Mouse (Mus musculus) heart, embryonic 14.5 days (tissue): ENCODE measurements around the gene Olfr1204. TPM values are rescaled to one million over a fixed set of nuclear protein-coding genes. Genes with fewer than 3 reads are reported as not detected.

Experiments used
- ATAC-seq: fragments of 200-750 bp; cut with Nextera tagmentation; 2 replicates; pipeline ENCODE4 v1.8.0; 2017; ENCODE audit warnings: low read depth, moderate TSS enrichment; ENCODE audit not compliant: insufficient number of reproducible peaks, insufficient read depth, low FRiP score
- H3K27ac ChIP-seq, 2 experiments: fragments of 200-500 bp in 1 of 2; fragments of 300-500 bp in 1 of 2; sonication (generic) in 1 of 2; replicated peaks in 1 of 2; 2 replicates each; pipeline ENCODE4 v1.5.1; 2012 to 2014; ENCODE audit warnings: low read depth in 2 of 2, low read length in 2 of 2, control low read depth in 1 of 2, mild to moderate bottlenecking in 1 of 2, mixed read lengths in 1 of 2; ENCODE audit not compliant: control insufficient read depth in 1 of 2, insufficient read depth in 1 of 2
- H3K27me3 ChIP-seq: fragments of 300-500 bp; sonication (generic); 2 replicates; pipeline ENCODE4 v1.6.1; 2014; ENCODE audit warnings: mild to moderate bottlenecking, low read length, control low read depth; ENCODE audit not compliant: control insufficient read depth, insufficient read depth
- H3K36me3 ChIP-seq: fragments of 300-500 bp; sonication (generic); 2 replicates; pipeline ENCODE4 v1.6.1; 2014; ENCODE audit warnings: mild to moderate bottlenecking, control low read depth, low read length, mixed read lengths; ENCODE audit not compliant: control insufficient read depth, insufficient read depth
- H3K4me1 ChIP-seq, 2 experiments: fragments of 200-500 bp in 1 of 2; fragments of 300-500 bp in 1 of 2; sonication (generic) in 1 of 2; 2 replicates each; pipeline ENCODE4 v1.6.1; 2012 to 2014; ENCODE audit warnings: low read length in 2 of 2, control low read depth in 1 of 2, mixed read lengths in 1 of 2; ENCODE audit not compliant: control insufficient read depth in 2 of 2, insufficient read depth in 2 of 2
- H3K4me2 ChIP-seq: fragments of 300-500 bp; sonication (generic); 2 replicates; pipeline ENCODE4 v1.6.1; 2014; ENCODE audit warnings: mild to moderate bottlenecking, low read length
- H3K4me3 ChIP-seq, 2 experiments: fragments of 200-500 bp in 1 of 2; fragments of 300-500 bp in 1 of 2; sonication (generic) in 1 of 2; 2 replicates each; pipeline ENCODE4 v1.5.1; 2012 to 2014; ENCODE audit warnings: low read length in 2 of 2, mild to moderate bottlenecking in 2 of 2, control low read depth in 1 of 2, low read depth in 1 of 2, moderate library complexity in 1 of 2; ENCODE audit not compliant: control insufficient read depth in 1 of 2, insufficient read depth in 1 of 2
- H3K9ac ChIP-seq: fragments of 300-500 bp; sonication (generic); 2 replicates; pipeline ENCODE4 v1.6.1; 2014; ENCODE audit warnings: mild to moderate bottlenecking, low read length
- H3K9me3 ChIP-seq: fragments of 300-500 bp; sonication (generic); 2 replicates; pipeline ENCODE4 v1.6.1; 2016; ENCODE audit warnings: low read length, control low read depth; ENCODE audit not compliant: control insufficient read depth
- WGBS: fragments of 180-500 bp; shearing (Covaris S2); extraction: QIAGEN DNeasy Blood & Tissue Kit; methylation state at CpG from one replicate; pipeline ENCODE4 v1.1.7; 2014; 5-methylcytosine and 5-hydroxymethylcytosine counted together
- polyA plus RNA-seq: library from polyadenylated mRNA; unstranded; fragments of >200 nt; fragmentation: Nextera tagmentation; extraction: Ambion mirVana; gene quantifications from 2 replicates; pipeline ENCODE4 v1.2.1, GENCODE M21; 2014

Gene Olfr1204
- polyA plus RNA-seq: not detected in 2 replicates

DNA sequence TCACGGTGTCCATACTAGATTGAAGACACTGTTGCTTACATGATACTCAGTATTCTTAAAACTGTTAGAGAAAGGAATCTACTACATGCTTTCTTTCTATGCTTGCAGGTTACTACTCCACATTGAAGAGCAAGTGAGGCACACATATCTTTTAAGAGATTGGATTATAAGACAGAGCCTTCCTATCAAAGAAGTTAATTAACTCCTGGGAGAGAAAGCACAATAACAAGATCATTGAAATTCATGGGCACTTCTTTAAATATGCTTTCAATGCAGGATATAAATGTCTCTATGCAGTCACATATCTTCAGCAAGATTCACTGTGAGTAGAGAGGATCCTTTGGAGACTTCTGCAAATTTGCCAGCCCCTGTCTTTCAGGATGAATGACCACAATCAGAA is at the start of gene Olfr1204:
Gene Olfr1204, plus strand, starts transcription at position 301 of the 400 bp plus-strand sequence.
- ATAC-seq: no peak
- WGBS: 83% methylated on average over 1 of the region's 1 CpGs
- H3K9me3 ChIP-seq: no peaks in the 10 kb centered on the region; the same call in 1 of the 2 replicates

DNA sequence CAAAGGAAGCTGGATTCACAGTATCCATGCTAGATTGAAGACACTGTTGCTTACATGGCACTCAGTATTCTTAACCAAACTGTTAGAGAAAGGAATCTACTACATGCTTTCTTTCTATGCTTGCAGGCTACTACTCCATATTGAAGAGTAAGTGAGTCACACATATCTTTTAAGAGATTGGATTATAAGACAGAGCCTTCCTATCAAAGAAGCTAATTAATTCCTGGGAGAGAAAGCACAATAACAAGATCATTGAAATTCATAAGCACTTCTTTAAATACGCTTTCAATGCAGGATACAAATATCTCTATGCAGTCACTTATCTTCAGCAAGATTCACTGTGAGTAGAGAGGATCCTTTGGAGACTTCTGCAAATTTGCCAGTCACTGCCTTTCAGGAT is 34.9 kb upstream of the Olfr1204 start, which contains the start of gene Olfr1202:
Gene Olfr1202, plus strand, starts transcription at position 301 of the 400 bp plus-strand sequence.
- Histone ChIP-seq H3K9ac (no peak within 1 kb of the TSS), H3K9me3 (no peaks in the 10 kb centered on the region), H3K36me3 (no peaks in the 10 kb centered on the region), H3K4me3 (no peak within 1 kb of the TSS), H3K27me3 (no peaks in the 10 kb centered on the region), H3K27ac (no peak within 1 kb of the TSS), H3K4me2 (no peak within 1 kb of the TSS), H3K4me1 (no peaks in the 10 kb centered on the region)
- no peak for ATAC-seq
- WGBS: 72% methylated on average over 1 of the region's 1 CpGs

More for the DNA sequence above, at the start of gene Olfr1204:
- Histone ChIP-seq H3K4me1 (no peaks in the 10 kb centered on the region), H3K27me3 (no peaks in the 10 kb centered on the region), H3K4me2 (no peak within 1 kb of the TSS), H3K9ac (no peak within 1 kb of the TSS), H3K27ac (no peak within 1 kb of the TSS), H3K36me3 (no peaks in the 10 kb centered on the region), H3K4me3 (no peak within 1 kb of the TSS)

DNA sequence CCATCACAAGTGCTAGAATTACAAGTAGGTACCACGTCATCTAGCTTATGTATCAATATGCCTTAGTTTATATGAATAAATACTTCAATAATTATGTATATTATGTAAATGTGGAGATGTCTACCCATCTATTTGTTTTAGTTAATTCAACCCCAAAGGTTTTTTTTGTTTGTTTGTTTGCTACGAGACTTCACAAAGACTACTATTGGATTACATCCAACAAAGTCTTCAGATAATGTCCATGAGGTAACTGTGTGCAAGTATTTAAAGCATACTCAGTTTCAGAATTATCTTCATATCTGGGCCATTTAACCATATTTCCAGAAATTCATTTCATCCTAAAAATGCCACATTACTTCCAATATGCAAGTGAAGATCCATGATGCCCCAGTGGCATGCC is 19.7 kb upstream of the Olfr1204 start, which contains the start of gene Olfr1205:
Gene Olfr1205, plus strand, starts transcription at position 301 of the 400 bp plus-strand sequence.
- no peak within 1 kb of the TSS for H3K4me3 ChIP-seq
- ATAC-seq: no peak
- no peak within 1 kb of the TSS for H3K27ac ChIP-seq
- H3K9ac ChIP-seq: no peak within 1 kb of the TSS
- no peaks in the 10 kb centered on the region for H3K4me1 ChIP-seq
- H3K4me2 ChIP-seq: no peak within 1 kb of the TSS
- no peaks in the 10 kb centered on the region for H3K9me3 ChIP-seq
- no peaks in the 10 kb centered on the region for H3K36me3 ChIP-seq
- WGBS: 76% methylated on average over 2 of the region's 2 CpGs
- no peaks in the 10 kb centered on the region for H3K27me3 ChIP-seq

DNA sequence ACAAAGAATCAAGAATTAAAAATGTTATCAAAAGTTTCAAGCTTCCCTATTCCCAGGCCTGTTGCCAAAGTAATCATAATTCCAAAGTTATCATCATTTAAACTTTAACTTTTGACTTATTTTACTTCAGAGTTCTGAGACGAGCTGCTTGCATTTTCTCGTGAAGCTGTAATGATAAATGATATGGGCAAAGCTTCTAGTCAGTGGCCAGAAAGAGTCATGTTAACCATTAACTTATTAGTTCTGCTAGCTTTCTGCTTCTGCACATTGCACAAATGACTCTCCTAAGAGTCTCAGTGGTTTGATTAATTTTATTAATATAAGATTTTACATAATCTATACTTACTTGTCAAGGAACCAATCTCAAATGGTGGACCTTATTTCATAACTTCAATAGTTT is 10.6 kb upstream of the Olfr1204 start:
- H3K27ac ChIP-seq: no peak overlapping the region
- 78% methylated on average over 2 of the region's 2 CpGs for WGBS
- no peaks in the 10 kb centered on the region for H3K4me1 ChIP-seq
- H3K27me3 ChIP-seq: no peaks in the 10 kb centered on the region
- no peak overlapping the region for H3K4me3 ChIP-seq
- H3K4me2 ChIP-seq: no peak overlapping the region
- ATAC-seq: no peak
- H3K9ac ChIP-seq: no peak overlapping the region
- H3K36me3 ChIP-seq: no peaks in the 10 kb centered on the region
- H3K9me3 ChIP-seq: no peaks in the 10 kb centered on the region

DNA sequence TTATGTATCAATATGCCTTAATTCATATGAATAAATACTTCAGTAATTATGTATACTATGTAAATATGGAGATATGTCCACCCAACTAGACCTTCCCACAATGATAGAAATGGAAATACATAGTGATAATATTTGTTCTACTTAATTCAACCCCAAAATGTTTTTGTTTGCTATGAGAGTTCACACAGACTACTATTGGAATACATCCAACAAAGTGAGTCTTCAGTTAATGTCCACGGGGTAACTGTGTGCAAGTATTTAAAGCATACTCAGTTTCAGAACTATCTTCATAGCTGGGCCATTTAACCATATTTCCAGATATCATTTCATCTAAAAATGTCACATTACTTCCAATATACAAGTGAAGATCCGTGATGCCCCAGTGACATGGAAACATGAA is 13.8 kb downstream of the Olfr1204 start, which contains the start of gene Olfr1206:
Gene Olfr1206, plus strand, starts transcription at position 301 of the 400 bp plus-strand sequence.
- 73% methylated on average over 2 of the region's 2 CpGs for WGBS
- H3K27me3 ChIP-seq: no peaks in the 10 kb centered on the region

DNA sequence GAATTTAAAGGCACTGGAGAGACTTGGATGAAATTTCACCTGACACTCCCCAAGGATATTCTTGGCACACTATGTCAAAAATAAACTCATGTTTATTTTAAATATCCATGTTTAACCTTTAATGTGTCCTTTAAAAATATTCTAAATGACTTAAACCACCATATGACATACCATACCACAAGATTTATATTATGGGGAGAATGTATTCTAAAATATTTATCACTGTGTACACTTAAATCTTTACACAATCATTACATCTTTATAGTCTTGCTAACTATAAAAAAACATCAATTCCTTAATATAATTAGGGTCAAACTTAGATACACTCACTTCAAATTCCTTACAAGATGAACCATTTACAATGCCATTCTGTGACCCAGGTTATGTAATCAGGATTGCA is 53.1 kb downstream of the Olfr1204 start, which contains the start of gene Olfr1208:
Gene Olfr1208, minus strand, starts transcription at position 101 of the 400 bp plus-strand sequence.
- Histone ChIP-seq H3K4me1 (no peaks in the 10 kb centered on the region), H3K9ac (no peak within 1 kb of the TSS), H3K36me3 (no peaks in the 10 kb centered on the region), H3K4me2 (no peak within 1 kb of the TSS), H3K27me3 (no peaks in the 10 kb centered on the region), H3K9me3 (no peaks in the 10 kb centered on the region), H3K4me3 (no peak within 1 kb of the TSS), H3K27ac (no peak within 1 kb of the TSS)
- no peak for ATAC-seq

More for the DNA sequence above, 13.8 kb downstream of the Olfr1204 start, which contains the start of gene Olfr1206:
- Histone ChIP-seq H3K4me3 (no peak within 1 kb of the TSS), H3K4me2 (no peak within 1 kb of the TSS), H3K9ac (no peak within 1 kb of the TSS), H3K4me1 (no peaks in the 10 kb centered on the region), H3K27ac (no peak within 1 kb of the TSS), H3K36me3 (no peaks in the 10 kb centered on the region), H3K9me3 (no peaks in the 10 kb centered on the region)
- no peak for ATAC-seq

Other genes starting within 250 kb of the Olfr1204 start
- not detected in 2 replicates for gene Olfr1191-ps1, start 208.8 kb upstream of the Olfr1204 start, polyA plus RNA-seq
- gene Olfr1192-ps1, start 200.8 kb upstream of the Olfr1204 start, polyA plus RNA-seq: not detected in 2 replicates
- not detected in 2 replicates for gene Olfr1193, start 173.7 kb upstream of the Olfr1204 start, polyA plus RNA-seq
- not detected in 2 replicates for gene Olfr1195, start 160.1 kb upstream of the Olfr1204 start, polyA plus RNA-seq
- gene Olfr1196, start 144.7 kb upstream of the Olfr1204 start, polyA plus RNA-seq: not detected in 2 replicates
- not detected in 2 replicates for gene Olfr1197, start 116.9 kb upstream of the Olfr1204 start, polyA plus RNA-seq
- gene Olfr1198, start 97.9 kb upstream of the Olfr1204 start, polyA plus RNA-seq: not detected in 2 replicates
- not detected in 2 replicates for gene Olfr1199, start 88.8 kb upstream of the Olfr1204 start, polyA plus RNA-seq
- not detected in 2 replicates for gene Olfr1200, start 78.8 kb upstream of the Olfr1204 start, polyA plus RNA-seq
- gene Olfr1201, start 56.3 kb upstream of the Olfr1204 start, polyA plus RNA-seq: not detected in 2 replicates
- not detected in 2 replicates for gene Olfr1202, start 34.8 kb upstream of the Olfr1204 start, polyA plus RNA-seq
- gene Olfr1205, start 19.6 kb upstream of the Olfr1204 start, polyA plus RNA-seq: not detected in 2 replicates
- gene Olfr1206, start 13.9 kb downstream of the Olfr1204 start, polyA plus RNA-seq: not detected in 2 replicates
- gene Olfr1208, start 53.0 kb downstream of the Olfr1204 start, polyA plus RNA-seq: not detected in 2 replicates
- gene Olfr1209, start 65.9 kb downstream of the Olfr1204 start, polyA plus RNA-seq: not detected in 2 replicates
- gene Olfr1211, start 88.8 kb downstream of the Olfr1204 start, polyA plus RNA-seq: not detected in 2 replicates
- not detected in 2 replicates for gene Olfr1212, start 104.7 kb downstream of the Olfr1204 start, polyA plus RNA-seq
- gene Gm13762, start 131.0 kb downstream of the Olfr1204 start, polyA plus RNA-seq: not detected in 2 replicates
- gene Olfr1214, start 143.4 kb downstream of the Olfr1204 start, polyA plus RNA-seq: not detected in 2 replicates
- gene Olfr1215, start 157.7 kb downstream of the Olfr1204 start, polyA plus RNA-seq: not detected in 2 replicates
- gene Olfr1216, start 169.0 kb downstream of the Olfr1204 start, polyA plus RNA-seq: not detected in 2 replicates
- not detected in 2 replicates for gene Olfr1217, start 182.8 kb downstream of the Olfr1204 start, polyA plus RNA-seq
- gene Olfr1218, start 211.9 kb downstream of the Olfr1204 start, polyA plus RNA-seq: not detected in 2 replicates
- not detected in 2 replicates for gene Olfr1219, start 234.2 kb downstream of the Olfr1204 start, polyA plus RNA-seq